ENCODE assay signal across 20 mouse cellular contexts in the genomic region with DNA sequence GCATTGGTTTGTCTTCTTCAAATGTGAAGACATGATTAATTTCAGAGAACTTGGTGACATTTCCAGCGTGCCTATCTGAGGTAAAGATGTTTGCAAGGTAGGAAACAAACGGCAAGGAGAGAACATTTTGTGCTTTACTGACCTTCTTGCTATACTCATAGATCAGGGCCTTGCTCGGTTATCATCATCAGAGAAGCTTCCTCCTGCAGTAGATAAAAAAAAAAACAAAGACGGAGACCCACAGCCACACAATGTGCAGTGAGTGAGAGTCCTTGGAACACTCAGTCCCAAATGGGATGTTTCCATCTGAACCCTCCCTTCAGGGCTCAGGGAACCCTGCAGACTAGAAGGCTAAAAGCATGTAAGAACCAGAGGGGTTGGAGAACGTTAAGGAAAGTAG.
DNase-seq lines count a peak whose midpoint lies in the region; ATAC-seq and TF ChIP-seq lines count a peak whose summit lies in the region.
"Had no signal": no experiment of that assay in that cellular context is flagged by ENCODE, and none has a peak within 500 bp of the region (broad histone marks: within the 10 kb centered on the region; RNA-seq: fewer than 3 reads in every experiment).

No protein-coding gene starts in this region.

- H3K27me3 ChIP-seq in midbrain, embryonic 11.5 days (ENCODE audit: control insufficient read depth, insufficient read depth, low read length): no peaks in the 10 kb centered on the region
- H3K27me3 ChIP-seq in midbrain, embryonic 14.5 days (ENCODE audit: control insufficient read depth, insufficient read depth, low read length): no peaks in the 10 kb centered on the region
- H3K27me3 ChIP-seq: hindbrain, embryonic 12.5 days; hindbrain, embryonic 15.5 days had no signal

- no peak overlapping the region for H3K27ac ChIP-seq in midbrain, embryonic 11.5 days (ENCODE audit: low read depth, low read length)
- no peak overlapping the region for H3K27ac ChIP-seq in midbrain, embryonic 14.5 days (replicated peaks; ENCODE audit: low read depth, low read length)
- H3K27ac ChIP-seq in left cerebral cortex, adult 2 months: no peak overlapping the region
- H3K27ac ChIP-seq: forebrain, embryonic 10.5 days; gastrocnemius, adult 2 months; hindbrain, embryonic 12.5 days; hindbrain, embryonic 15.5 days had no signal

- 84% methylated on average over 5 of the region's 5 CpGs for WGBS in midbrain, embryonic 11.5 days
- WGBS in midbrain, embryonic 14.5 days: 85% methylated on average over 5 of the region's 5 CpGs

- no peaks in the 10 kb centered on the region for H3K4me1 ChIP-seq in midbrain, embryonic 11.5 days (ENCODE audit: control insufficient read depth, insufficient read depth, low read length)
- no peaks in the 10 kb centered on the region for H3K4me1 ChIP-seq in midbrain, embryonic 14.5 days (ENCODE audit: control insufficient read depth, insufficient read depth, low read length)
- H3K4me1 ChIP-seq: forebrain, embryonic 10.5 days; hindbrain, embryonic 12.5 days; hindbrain, embryonic 15.5 days had no signal

- no peak overlapping the region for H3K4me3 ChIP-seq in midbrain, embryonic 11.5 days (ENCODE audit: low read depth, low read length)
- H3K4me3 ChIP-seq in midbrain, embryonic 14.5 days (replicated peaks; ENCODE audit: low read depth, low read length): no peak overlapping the region
- no peak overlapping the region for H3K4me3 ChIP-seq in left cerebral cortex, adult 2 months
- H3K4me3 ChIP-seq: forebrain, embryonic 10.5 days; gastrocnemius, adult 2 months; hindbrain, embryonic 12.5 days; hindbrain, embryonic 15.5 days had no signal

- no peaks in the 10 kb centered on the region for H3K36me3 ChIP-seq in midbrain, embryonic 11.5 days (ENCODE audit: control insufficient read depth, insufficient read depth, low read length)
- no peaks in the 10 kb centered on the region for H3K36me3 ChIP-seq in midbrain, embryonic 14.5 days (ENCODE audit: control insufficient read depth, insufficient read depth, low read length)
- H3K36me3 ChIP-seq: forebrain, embryonic 10.5 days; hindbrain, embryonic 12.5 days; hindbrain, embryonic 15.5 days had no signal

- H3K9me3 ChIP-seq in midbrain, embryonic 11.5 days (ENCODE audit: control insufficient read depth, low read length): no peaks in the 10 kb centered on the region
- no peaks in the 10 kb centered on the region for H3K9me3 ChIP-seq in midbrain, embryonic 14.5 days (ENCODE audit: control insufficient read depth, low read length)
- H3K9me3 ChIP-seq: forebrain, embryonic 10.5 days; hindbrain, embryonic 12.5 days; hindbrain, embryonic 15.5 days had no signal

- intact Hi-C loops in left cerebral cortex, adult 2 months (cut with DNase I): no loop called here

- no peak overlapping the region for H3K4me2 ChIP-seq in midbrain, embryonic 11.5 days
- no peak overlapping the region for H3K4me2 ChIP-seq in midbrain, embryonic 14.5 days (ENCODE audit: low read length)
- H3K4me2 ChIP-seq: heart, embryonic 11.5 days; hindbrain, embryonic 12.5 days; hindbrain, embryonic 15.5 days had no signal

- no peak for TF ChIP-seq CTCF in left cerebral cortex, adult 2 months (IDR thresholded peaks at IDR 0.05)

- peak; percentile 69 to 71 for DNase-seq in adrenal gland, adult (ENCODE audit: inconsistent age in 2 of 2, low spot score in 1 of 2)
- no peak for DNase-seq in adrenal gland, adult 18-20 months (ENCODE audit: low spot score in 2 of 2)
- peak; percentile 70 for DNase-seq in midbrain, embryonic 11.5 days (ENCODE audit: low spot score, missing footprints)
- DNase-seq in midbrain, embryonic 14.5 days: no peak
- no peak for DNase-seq in kidney, adult 8-10 months
- DNase-seq in left cerebral cortex, adult 2 months (ENCODE audit: extremely low spot score in 1 of 2, low spot score in 2 of 2): no peak
- DNase-seq: adrenal gland, adult 8-10 months; cerebellum, adult 18-20 months; cerebellum, adult 9-10 months; cerebellum, postnatal 14 days; forebrain, postnatal 0 days; gastrocnemius, adult 2 months; gastrocnemius, postnatal 14 days; heart, adult 11 months had no signal

- no peak overlapping the region for H3K9ac ChIP-seq in midbrain, embryonic 11.5 days (ENCODE audit: low read length)
- no peak overlapping the region for H3K9ac ChIP-seq in midbrain, embryonic 14.5 days (replicated peaks; ENCODE audit: low read length)
- H3K9ac ChIP-seq: forebrain, postnatal 0 days; hindbrain, embryonic 12.5 days; hindbrain, embryonic 15.5 days had no signal

- ATAC-seq in midbrain, embryonic 11.5 days (ENCODE audit: low FRiP score): no peak
- no peak for ATAC-seq in midbrain, embryonic 14.5 days (ENCODE audit: low FRiP score, low TSS enrichment)
- ATAC-seq in activated CD4-positive, CD25-positive, alpha-beta regulatory T cell, adult 4 months: peak; percentile 21
- ATAC-seq: forebrain, embryonic 14.5 days; forebrain, postnatal 0 days had no signal

Comparison
In these comparisons a context has a peak if more than half of its experiments do, and no peak if none do; other contexts are left out.
1. DNase-seq: peak in adrenal gland, adult (2 of 2) and midbrain, embryonic 11.5 days (single experiment); none in adrenal gland, adult 18-20 months (0 of 2), midbrain, embryonic 14.5 days (single experiment), kidney, adult 8-10 months (0 of 2) and left cerebral cortex, adult 2 months (0 of 2).